ENCODE assay signal across 8 mouse cellular contexts in genomic region chr5:66677411-66678345, GRCm38 (mm10). TPM values are rescaled to one million over a fixed set of nuclear protein-coding genes. Genes with fewer than 3 reads are reported as not detected.
A peak's percentile ranks its signal among the peaks of the same experiment; 100 is the strongest.
DNase-seq lines count a peak whose midpoint lies in the region; ATAC-seq and TF ChIP-seq lines count a peak whose summit lies in the region.

No protein-coding gene starts in this region.

- H3K9me3 ChIP-seq in heart, postnatal 0 days (replicated peaks; ENCODE audit: control insufficient read depth, low read length): no peaks in the 10 kb centered on the region
- no peaks in the 10 kb centered on the region for H3K9me3 ChIP-seq in liver, embryonic 11.5 days (ENCODE audit: control insufficient read depth, low read length)

- TF ChIP-seq CTCF in heart, postnatal 0 days (IDR thresholded peaks at IDR 0.05; ENCODE audit: low read depth): peak; percentile 16; the same call in 1 of the 2 replicates

- peaks cover 15% of the 10 kb centered on the region; the same call in 1 of the 2 replicates for H3K4me1 ChIP-seq in heart, postnatal 0 days (ENCODE audit: control insufficient read depth, insufficient read depth)
- H3K4me1 ChIP-seq in liver, embryonic 11.5 days (replicated peaks; ENCODE audit: control insufficient read depth, insufficient read depth, low read length): 0 out of 2 replicates have a peak, but pooled peaks cover 4% of the 10 kb centered on the region

- H3K4me3 ChIP-seq in heart, postnatal 0 days (ENCODE audit: low read depth, low read length): no peak overlapping the region
- H3K4me3 ChIP-seq in liver, embryonic 11.5 days (ENCODE audit: low read depth, low read length): no peak overlapping the region

- ATAC-seq in heart, postnatal 0 days (ENCODE audit: insufficient read depth, low read depth): no peak
- no peak for ATAC-seq in erythroblast, adult 5-6 weeks (replicated peaks; ENCODE audit: low FRiP score, poor library complexity, severe bottlenecking)
- ATAC-seq in liver, embryonic 11.5 days (replicated peaks; ENCODE audit: low FRiP score): no peak

- no peaks in the 10 kb centered on the region for H3K36me3 ChIP-seq in heart, postnatal 0 days (replicated peaks; ENCODE audit: control insufficient read depth, insufficient read depth, low read length)
- H3K36me3 ChIP-seq in liver, embryonic 11.5 days (ENCODE audit: control insufficient read depth, insufficient read depth, low read length): no peaks in the 10 kb centered on the region

- intact Hi-C loops in heart, postnatal 25 days (cut with DNase I): no loop called here
- intact Hi-C loops in left cerebral cortex, postnatal 36 days (cut with DNase I): loop anchor here (5.0 to 10.0 kb wide), 4 partner anchors 60 to 423 kb away; partner anchors contain the start of genes Apbb2 and Nsun7

- H3K4me2 ChIP-seq in heart, postnatal 0 days (ENCODE audit: low read depth, low read length): peak overlapping the region; percentile 97
- no peak overlapping the region for H3K4me2 ChIP-seq in liver, embryonic 11.5 days

- DNase-seq in heart, postnatal 0 days (ENCODE audit: low spot score): no peak
- DNase-seq in heart, postnatal 25 days (ENCODE audit: low spot score): no peak
- peak; percentile 73 for DNase-seq in R1 (ENCODE audit: low read depth, low spot score)
- DNase-seq in embryo, embryonic 10.5 days (ENCODE audit: low spot score): peak; percentile 53
- peak; percentile 46 to 51 for DNase-seq in left cerebral cortex, postnatal 36 days (ENCODE audit: low spot score in 2 of 2)
- no peak for DNase-seq in c-Kit-positive CD71-positive TER-119-positive erythroid progenitor cells, embryonic 14.5 days (ENCODE audit: low spot score)
- no peak for DNase-seq in liver, embryonic 11.5 days (ENCODE audit: low spot score)

- H3K9ac ChIP-seq in heart, postnatal 0 days (replicated peaks; ENCODE audit: low read depth, low read length): no peak overlapping the region
- H3K9ac ChIP-seq in liver, embryonic 11.5 days (ENCODE audit: low read depth, low read length): no peak overlapping the region

- H3K27me3 ChIP-seq in heart, postnatal 0 days (ENCODE audit: control insufficient read depth, insufficient read depth, low read length): peaks cover 15% of the 10 kb centered on the region; the same call in 1 of the 2 replicates
- peaks cover 39% of the 10 kb centered on the region for H3K27me3 ChIP-seq in liver, embryonic 11.5 days (replicated peaks; ENCODE audit: control insufficient read depth, insufficient read depth, low read length)

- TF ChIP-seq EP300 in heart, postnatal 0 days (IDR thresholded peaks at IDR 0.05; ENCODE audit: low read depth): no peak

- H3K27ac ChIP-seq in heart, postnatal 0 days (ENCODE audit: low read depth): no peak overlapping the region
- no peak overlapping the region for H3K27ac ChIP-seq in liver, embryonic 11.5 days (ENCODE audit: low read depth, low read length)

- 80% methylated on average over 21 of the region's 21 CpGs for WGBS in heart, postnatal 0 days
- WGBS in liver, embryonic 11.5 days: 70% methylated on average over 21 of the region's 21 CpGs

RNA-seq across cellular contexts. Expression of gene Uchl1, which starts 1.8 kb away (rescaled TPM):
- total RNA-seq in heart, postnatal 0 days (2014; rRNA removed; ENCODE audit: low replicate concordance): 97.4 and 108 TPM in 2 replicates
- polyA plus RNA-seq in heart, postnatal 0 days (2015; fragmentation: Nextera tagmentation; extraction: Ambion mirVana): 56.7 and 69.9 TPM in 2 replicates
- total RNA-seq in heart, postnatal 25 days (2021): 1 to 10 TPM; 7.4 to 8.2 TPM
- 100 to 1,000 TPM; 889 to 972 TPM for total RNA-seq in left cerebral cortex, postnatal 36 days (2021)
- not detected in 2 replicates for total RNA-seq in erythroblast, adult 5-6 weeks (2015; ENCODE audit: low replicate concordance)
- 0.98 TPM in 1 of 2 replicates, not detected in the other for total RNA-seq in erythroblast, adult 5-6 weeks (2017; ENCODE audit: low replicate concordance)
- 11.3 and 14.0 TPM in 2 replicates for polyA plus RNA-seq in liver, embryonic 11.5 days (2014; fragmentation: Nextera tagmentation; extraction: Ambion mirVana)

RNA-seq across cellular contexts. Expression of gene Apbb2, which starts 59.1 kb away (rescaled TPM):
- total RNA-seq in heart, postnatal 0 days (2014; rRNA removed; ENCODE audit: low replicate concordance): 31.1 and 41.0 TPM in 2 replicates
- 31.8 and 31.9 TPM in 2 replicates for polyA plus RNA-seq in heart, postnatal 0 days (2015; fragmentation: Nextera tagmentation; extraction: Ambion mirVana)
- 10 to 100 TPM; 40.2 to 46.7 TPM for total RNA-seq in heart, postnatal 25 days (2021)
- 10 to 100 TPM; 57.3 to 64.0 TPM for total RNA-seq in left cerebral cortex, postnatal 36 days (2021)
- total RNA-seq in erythroblast, adult 5-6 weeks (2015; ENCODE audit: low replicate concordance): not detected in 2 replicates
- 0.34 TPM in 1 of 2 replicates, not detected in the other for total RNA-seq in erythroblast, adult 5-6 weeks (2017; ENCODE audit: low replicate concordance)
- polyA plus RNA-seq in liver, embryonic 11.5 days (2014; fragmentation: Nextera tagmentation; extraction: Ambion mirVana): 11.7 and 14.2 TPM in 2 replicates

Comparison
In these comparisons a context has a peak if more than half of its experiments do, and no peak if none do; other contexts are left out.
1. RNA of gene Uchl1, which starts 1.8 kb away (total RNA-seq): 889 to 972 TPM in left cerebral cortex, postnatal 36 days and 97.4 to 108 TPM in heart, postnatal 0 days; 7.4 to 8.2 TPM in heart, postnatal 25 days and 0.98 TPM in erythroblast, adult 5-6 weeks; every median in the first group is over 10 times any median in the second.
2. DNase-seq: peak in R1 (single experiment), embryo, embryonic 10.5 days (single experiment) and left cerebral cortex, postnatal 36 days (2 of 2); none in heart, postnatal 0 days (single experiment), heart, postnatal 25 days (single experiment), c-Kit-positive CD71-positive TER-119-positive erythroid progenitor cells, embryonic 14.5 days (single experiment) and liver, embryonic 11.5 days (single experiment).
3. RNA of gene Apbb2, which starts 59.1 kb away (total RNA-seq): 57.3 to 64.0 TPM in left cerebral cortex, postnatal 36 days, 40.2 to 46.7 TPM in heart, postnatal 25 days and 31.1 to 41.0 TPM in heart, postnatal 0 days; 0.34 TPM in erythroblast, adult 5-6 weeks; every median in the first group is over 10 times any median in the second.